Mouse (Mus musculus): ENCODE measurements around the gene 4930404N11Rik.
A peak's percentile ranks its signal among the peaks of the same experiment; 100 is the strongest.

The 4930404N11Rik gene

GRCm38 (mm10) chr10:81327959-81328358, 37.7 kb downstream of the 4930404N11Rik start:
- no peak for DNase-seq

DNA sequence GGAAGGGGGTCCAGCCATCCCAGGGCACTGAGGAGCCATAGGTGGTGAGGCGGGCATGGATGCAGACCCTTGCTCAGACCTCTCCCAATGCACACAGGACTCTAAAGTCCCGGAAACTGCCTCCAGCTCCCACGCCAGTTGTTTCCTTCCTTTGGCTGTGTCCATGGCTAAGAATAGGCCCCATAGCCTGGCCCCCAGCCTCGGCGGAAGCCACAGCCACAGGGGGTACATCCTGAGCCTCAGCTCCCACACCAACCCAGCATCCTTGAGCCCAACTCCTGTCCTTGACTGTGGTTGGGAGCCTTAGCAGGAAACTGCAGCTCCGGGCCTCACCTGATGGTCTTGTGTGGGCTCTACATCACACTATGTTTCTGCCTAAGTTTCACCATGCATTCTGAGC, 38.8 kb downstream of the 4930404N11Rik start:
- no peak for DNase-seq

DNA sequence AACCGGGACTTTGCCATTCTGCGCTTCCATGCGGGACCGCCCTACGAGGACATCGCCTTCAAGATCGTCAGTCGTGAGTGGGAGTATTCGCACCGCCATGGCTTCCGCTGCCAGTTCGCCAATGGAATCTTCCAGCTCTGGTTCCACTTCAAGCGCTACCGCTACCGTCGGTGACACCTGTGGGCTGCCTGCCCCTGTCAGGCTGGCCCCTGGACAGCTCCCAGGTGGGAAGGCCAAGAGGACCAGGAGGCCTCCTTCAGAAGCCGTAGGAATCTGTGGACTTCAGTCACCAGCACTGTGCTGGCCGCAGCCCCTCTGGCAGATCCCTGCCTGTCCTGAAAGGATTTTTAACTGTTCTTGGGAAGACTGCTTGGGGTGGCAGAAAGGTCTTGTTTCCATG, 39.8 kb downstream of the 4930404N11Rik start:
- no peak for DNase-seq

DNA sequence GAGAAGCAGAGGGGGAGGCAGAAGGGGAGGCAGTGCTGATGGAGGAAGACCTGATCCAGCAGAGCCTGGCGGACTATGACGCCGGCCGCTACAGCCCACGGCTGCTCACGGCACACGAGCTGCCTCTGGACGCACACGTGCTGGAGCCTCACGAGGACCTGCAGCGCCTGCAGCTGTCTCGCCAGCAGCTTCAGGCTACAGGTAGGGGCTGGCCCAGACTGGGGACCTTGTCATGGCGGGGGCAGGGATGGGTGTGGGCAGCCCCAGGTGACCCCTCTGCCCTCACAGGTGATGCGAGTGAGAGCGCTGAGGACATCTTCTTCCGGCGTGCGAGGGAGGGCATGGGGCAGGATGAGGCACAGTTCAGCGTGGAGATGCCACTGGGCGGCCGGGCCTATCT, 40.4 kb downstream of the 4930404N11Rik start:
- no peak for DNase-seq

- no peak for DNase-seq
Observed at GRCm38 (mm10) chr10:81323791-81324530, 41.7 kb downstream of the 4930404N11Rik start.

DNA sequence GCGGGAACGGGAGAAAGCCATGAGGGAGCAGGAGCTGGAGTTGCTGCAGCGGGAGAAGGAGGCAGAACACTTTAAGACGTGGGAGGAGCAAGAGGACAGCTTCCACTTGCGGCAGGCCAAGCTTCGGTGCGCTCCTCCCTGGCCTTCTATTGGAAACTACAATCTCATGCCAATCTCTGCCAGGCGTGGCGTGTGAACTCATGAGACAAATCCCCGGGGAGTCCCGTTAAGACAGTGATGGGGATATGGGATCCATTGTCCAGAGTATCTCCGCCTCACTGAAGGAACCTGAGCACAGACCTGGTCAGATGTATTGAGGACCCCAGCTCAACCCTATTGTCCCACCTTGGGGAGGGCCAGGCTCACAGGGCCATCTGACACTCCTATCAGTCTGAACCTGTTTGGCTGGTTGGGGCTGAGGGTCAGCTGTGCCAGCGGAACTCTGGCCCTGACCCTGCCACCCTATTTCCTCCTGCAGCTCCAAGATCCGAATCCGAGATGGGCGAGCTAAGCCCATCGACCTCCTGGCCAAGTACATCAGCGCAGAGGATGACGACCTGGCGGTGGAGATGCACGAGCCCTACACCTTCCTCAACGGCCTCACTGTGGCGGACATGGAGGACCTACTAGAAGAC, 42.4 kb downstream of the 4930404N11Rik start:
- DNase-seq, result no peak

DNA sequence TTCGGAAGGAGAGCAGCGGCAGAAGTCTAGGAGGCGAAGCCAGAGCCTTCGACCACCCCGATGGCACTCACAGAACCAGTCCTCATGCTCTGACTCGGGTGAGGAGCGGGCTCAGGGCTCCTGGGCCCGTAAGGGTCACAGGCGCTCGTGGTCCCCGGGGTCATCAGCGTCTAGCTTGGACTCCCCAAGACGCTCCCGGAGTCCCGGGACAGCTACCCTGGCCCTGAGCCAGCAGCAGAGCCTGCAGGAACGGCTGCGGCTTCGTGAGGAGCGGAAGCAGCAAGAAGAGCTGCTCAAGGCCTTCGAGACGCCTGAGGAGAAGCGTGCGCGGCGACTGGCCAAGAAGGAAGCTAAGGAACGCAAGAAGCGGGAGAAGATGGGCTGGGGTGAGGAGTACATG, 43.2 kb downstream of the 4930404N11Rik start:
- no peak for DNase-seq

GRCm38 (mm10) chr10:81321436-81321835, 44.2 kb downstream of the 4930404N11Rik start:
- DNase-seq, result no peak

DNA sequence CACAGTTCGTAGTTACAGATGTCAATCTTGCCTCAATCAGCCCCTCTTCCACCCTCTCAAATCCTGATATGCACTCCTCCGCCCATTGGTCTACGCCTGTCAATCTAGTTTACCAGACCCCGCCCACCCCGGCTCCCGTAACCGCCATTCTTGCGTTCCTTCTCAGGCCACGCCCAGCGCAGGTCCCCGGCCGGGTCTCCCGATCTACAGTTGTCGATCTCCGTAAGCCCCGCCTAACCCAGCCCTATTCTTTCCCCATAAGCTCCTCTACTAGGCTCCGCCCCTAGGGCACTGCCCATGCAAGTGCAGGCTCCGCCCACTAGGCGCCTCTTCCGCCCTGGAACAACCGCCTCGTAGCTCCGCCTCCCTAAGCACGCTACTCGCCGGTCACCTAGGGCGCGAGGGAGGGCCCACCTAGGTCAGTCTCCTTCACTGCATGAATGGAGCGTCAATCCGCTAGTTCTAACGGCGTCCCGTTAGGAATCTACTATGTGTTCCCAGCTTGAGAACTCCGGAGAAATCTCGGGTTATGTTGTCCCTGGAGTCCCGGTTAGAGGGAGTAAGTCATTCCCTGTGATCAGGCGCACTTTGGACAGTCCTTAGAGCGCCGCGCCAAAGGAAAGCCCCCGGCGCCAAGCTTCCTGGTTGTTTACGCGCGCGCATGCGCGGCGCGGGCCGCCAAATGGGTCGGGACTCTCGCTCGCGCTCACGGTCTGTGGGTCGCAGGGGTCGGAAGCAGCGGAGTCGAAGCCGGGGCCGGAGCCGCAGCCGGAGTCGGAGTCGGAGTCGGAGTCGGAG, 44.9 kb downstream of the 4930404N11Rik start, which contains the start of gene Cactin:
Gene Cactin (plus strand): TSS at position 554 of the 798 bp plus-strand sequence.
- DNase-seq, result peak; percentile 100

DNA sequence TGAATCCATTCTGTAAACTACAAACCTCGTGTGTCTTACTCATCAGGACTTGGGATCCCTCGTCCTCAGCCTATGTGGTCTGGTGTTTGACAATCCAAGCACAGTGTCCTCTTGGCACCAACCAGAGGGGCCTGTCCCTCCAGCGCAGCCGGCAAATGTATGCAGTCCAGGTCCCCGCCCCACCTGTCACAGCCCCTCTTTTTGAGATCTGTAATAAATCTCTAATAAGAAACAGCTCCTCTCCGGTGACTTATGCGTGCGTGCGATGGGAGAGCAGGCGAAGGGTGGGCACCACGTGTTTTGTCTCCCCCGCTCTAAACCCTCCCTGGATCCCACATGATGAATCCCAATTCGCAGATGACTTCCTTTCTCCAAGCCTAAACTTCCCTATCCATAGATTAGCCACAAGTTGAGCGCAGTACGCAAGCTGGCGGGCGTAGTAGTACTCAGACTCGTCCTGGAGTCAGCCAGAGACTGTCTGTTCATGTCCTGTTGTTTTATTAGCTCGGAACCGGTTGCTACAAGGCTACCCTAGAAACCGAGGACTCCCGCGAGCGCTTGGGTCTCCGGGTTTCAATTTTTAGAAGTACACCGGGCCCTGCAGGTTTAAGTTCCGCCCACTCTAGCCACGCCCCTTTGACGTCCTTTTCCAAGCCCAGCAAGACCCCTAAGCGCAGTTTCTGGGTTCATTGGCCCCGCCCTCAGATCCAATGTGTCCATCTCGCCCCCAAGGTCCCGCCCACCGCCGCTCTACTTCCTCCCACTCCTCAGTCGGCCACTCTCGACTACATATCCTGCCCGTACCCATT, 45.7 kb downstream of the 4930404N11Rik start:
- DNase-seq, result no peak

DNA sequence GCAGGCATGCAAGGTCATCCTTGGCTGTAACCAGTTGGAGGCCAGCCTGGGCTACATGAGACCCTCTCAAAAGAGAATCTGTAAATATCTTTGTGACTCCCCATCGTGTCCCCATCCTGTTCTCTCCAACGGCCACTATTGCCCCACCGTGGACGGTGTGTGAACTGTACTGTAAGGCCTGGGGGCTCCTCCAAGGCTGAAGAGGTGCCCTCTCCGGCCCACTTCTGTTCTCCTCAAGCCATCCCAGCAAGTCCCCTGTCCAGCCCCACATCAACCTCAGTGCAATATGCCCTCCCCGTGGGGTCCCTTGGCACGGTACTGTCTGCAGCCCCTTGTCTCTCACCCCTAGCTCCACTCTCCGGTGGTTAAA, 46.3 kb downstream of the 4930404N11Rik start:
- peak; percentile 38 for DNase-seq

DNA sequence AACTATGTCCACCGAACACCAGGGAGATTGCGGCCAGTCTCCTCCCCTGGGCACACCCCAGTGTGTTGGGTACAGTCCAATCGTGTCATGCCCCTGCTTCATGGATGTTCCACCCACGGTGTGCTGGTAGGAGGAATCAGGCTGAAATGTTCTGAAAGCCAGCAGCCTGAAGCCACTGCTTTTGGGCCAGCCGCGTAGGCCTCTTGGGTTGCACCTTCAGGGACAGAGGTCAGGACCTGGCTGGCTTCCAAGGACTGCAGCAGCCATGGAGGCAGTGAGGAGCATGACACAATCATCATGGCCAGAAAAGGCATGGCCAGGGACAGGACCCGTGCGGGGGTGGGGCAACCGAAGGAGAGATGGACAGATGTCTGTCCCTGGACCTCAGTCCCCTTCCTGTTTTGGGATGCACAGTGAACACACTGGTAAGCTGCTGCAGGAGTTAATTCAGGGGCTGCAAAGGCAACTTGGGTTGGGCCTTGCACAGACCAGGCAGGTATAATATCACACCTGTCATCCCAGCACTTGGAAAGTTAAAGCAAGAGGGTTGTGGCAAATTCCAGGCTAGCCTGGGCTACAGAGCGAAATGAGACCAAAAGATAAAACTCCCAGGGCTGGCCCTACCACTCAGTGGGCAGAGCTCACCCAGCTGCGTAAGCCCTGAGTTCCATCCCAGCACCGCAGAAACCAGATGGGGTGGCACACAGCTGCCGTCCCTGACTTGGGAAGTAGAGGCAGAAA, 46.9 kb downstream of the 4930404N11Rik start:
- DNase-seq, result no peak

GRCm38 (mm10) chr10:81317273-81317672, 48.3 kb downstream of the 4930404N11Rik start:
- peak; percentile 73 for DNase-seq

- DNase-seq, result peak; percentile 63
Observed at GRCm38 (mm10) chr10:81316338-81317060, 49.1 kb downstream of the 4930404N11Rik start.

- no peak for DNase-seq
Observed at GRCm38 (mm10) chr10:81315587-81315986, 50.0 kb downstream of the 4930404N11Rik start.

GRCm38 (mm10) chr10:81314201-81314600, 51.4 kb downstream of the 4930404N11Rik start:
- DNase-seq, result no peak

- no peak for DNase-seq
Observed at GRCm38 (mm10) chr10:81313581-81313980, 52.0 kb downstream of the 4930404N11Rik start.

Data from retina, postnatal 1 day (tissue).